Mouse (Mus musculus): ENCODE results near the gene Cdk13. TPM values are rescaled to one million over a fixed set of nuclear protein-coding genes. Genes with fewer than 3 reads are reported as not detected.

The Cdk13 gene
- polyA plus RNA-seq (2014; fragmentation: Nextera tagmentation; extraction: Ambion mirVana) = 13.2 and 15.9 TPM in 2 replicates

DNA sequence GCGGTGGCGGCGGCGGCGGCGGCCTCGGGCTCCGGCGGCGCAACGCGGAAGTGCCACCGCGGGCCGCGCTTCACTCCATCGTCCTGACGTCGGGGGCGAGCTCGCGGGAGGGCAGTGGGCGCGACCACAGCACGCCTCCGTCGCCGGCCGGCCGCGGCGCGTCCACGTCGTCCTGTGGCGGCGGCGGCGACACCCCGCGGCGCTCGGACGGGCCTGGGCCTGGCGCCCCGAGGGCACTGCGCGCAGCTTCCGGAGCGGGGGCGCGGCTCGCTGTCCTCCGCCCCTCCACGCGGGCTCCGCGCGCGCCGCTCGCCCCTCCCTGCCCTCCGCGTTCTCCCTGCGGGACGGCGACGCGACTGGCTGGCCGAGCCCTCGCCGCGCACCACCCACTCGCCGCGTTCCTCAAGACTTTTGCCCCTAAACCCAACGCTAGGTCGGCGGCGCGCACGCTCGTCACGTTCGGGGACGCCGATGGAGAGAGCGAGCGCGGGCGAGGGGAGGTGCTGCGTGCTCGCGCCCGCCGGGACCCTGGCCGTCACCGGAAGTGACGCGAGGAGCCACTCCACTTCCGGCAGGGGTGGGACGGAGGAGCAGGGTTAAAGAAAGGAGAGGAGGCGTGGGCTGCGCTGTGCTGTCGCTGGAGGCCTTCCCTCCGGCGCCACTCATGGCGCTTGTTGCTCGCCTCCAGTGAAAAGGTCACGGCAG is at the start of gene Cdk13:
Gene Cdk13, minus strand, starts transcription at position 189 of the 705 bp plus-strand sequence.
- Histone ChIP-seq H3K4me2 (peak within 1 kb of the TSS; percentile 85), H3K9ac (ENCODE audit: low read depth, low read length) (peak within 1 kb of the TSS; percentile 98), H3K9me3 (ENCODE audit: control insufficient read depth, low read length) (no peaks in the 10 kb centered on the region), H3K4me1 (replicated peaks; ENCODE audit: control insufficient read depth, insufficient read depth, low read length) (peaks cover 8% of the 10 kb centered on the region; the same call in 1 of the 2 replicates), H3K27me3 (replicated peaks; ENCODE audit: control insufficient read depth, insufficient read depth, low read length) (no peaks in the 10 kb centered on the region), H3K4me3 (ENCODE audit: low read depth, low read length) (peak within 1 kb of the TSS; percentile 99), H3K36me3 (ENCODE audit: control insufficient read depth, insufficient read depth, low read length) (0 out of 2 replicates have a peak, but pooled peaks cover 2% of the 10 kb centered on the region), H3K27ac (ENCODE audit: low read depth, low read length) (peak within 1 kb of the TSS; percentile 99)
- ATAC-seq (replicated peaks; ENCODE audit: low FRiP score) (peak; percentile 92), DNase-seq (ENCODE audit: low spot score) (peak; percentile 99)
- under 1% methylated on average over 106 of the region's 110 CpGs for WGBS

DNA sequence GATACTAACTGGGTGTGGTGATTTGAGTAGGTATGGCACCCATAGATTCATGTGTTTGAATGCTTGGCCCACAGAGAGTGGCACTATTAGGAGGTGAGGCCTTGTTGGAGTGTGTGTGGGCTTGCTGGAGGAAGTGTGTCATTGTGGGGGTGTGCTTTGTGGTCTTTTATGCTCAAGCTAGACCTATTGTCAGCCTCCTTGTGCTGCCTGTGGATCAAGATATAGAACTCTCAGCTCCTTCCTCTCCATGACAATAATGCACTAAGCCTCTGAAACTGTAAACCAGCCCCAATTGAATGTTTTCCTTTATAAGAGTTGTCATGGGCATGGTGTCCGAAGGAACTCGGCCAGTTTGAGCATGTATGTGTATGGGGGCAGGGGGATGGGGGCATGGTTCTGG is 38.4 kb upstream of the Cdk13 start:
- H3K27me3 ChIP-seq (replicated peaks; ENCODE audit: control insufficient read depth, insufficient read depth, low read length) = no peaks in the 10 kb centered on the region; the same call in 1 of the 2 replicates
- H3K9ac ChIP-seq (ENCODE audit: low read depth, low read length) = no peak overlapping the region
- no peaks in the 10 kb centered on the region for H3K9me3 ChIP-seq (ENCODE audit: control insufficient read depth, low read length)
- no peaks in the 10 kb centered on the region for H3K36me3 ChIP-seq (ENCODE audit: control insufficient read depth, insufficient read depth, low read length)
- no peak for ATAC-seq (replicated peaks; ENCODE audit: low FRiP score)
- no peak overlapping the region for H3K27ac ChIP-seq (ENCODE audit: low read depth, low read length)
- H3K4me2 ChIP-seq = no peak overlapping the region
- H3K4me1 ChIP-seq (replicated peaks; ENCODE audit: control insufficient read depth, insufficient read depth, low read length) = no peaks in the 10 kb centered on the region
- DNase-seq (ENCODE audit: low spot score) = no peak
- WGBS = 92% methylated on average over 2 of the region's 2 CpGs
- no peak overlapping the region for H3K4me3 ChIP-seq (ENCODE audit: low read depth, low read length)

DNA sequence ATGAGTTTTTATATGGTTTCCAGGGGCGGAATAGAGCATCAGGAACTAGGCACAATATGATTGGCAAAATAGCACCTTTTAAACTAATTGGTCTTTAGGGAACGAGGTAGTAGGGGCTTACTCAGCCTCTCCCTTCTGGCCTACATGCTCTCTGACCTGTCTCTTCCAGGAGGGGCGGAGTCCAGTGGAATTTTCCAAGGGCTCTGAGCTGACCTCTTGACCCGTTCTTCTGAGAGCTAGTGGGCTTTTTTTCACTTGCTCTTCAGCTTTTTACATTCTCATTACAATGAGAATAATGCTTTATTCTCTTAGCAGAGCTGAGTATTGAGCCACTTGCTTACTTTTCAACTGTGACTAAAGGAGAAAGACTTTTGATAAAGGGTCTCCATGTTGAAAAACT is 37.9 kb upstream of the Cdk13 start:
- Histone ChIP-seq H3K36me3 (ENCODE audit: control insufficient read depth, insufficient read depth, low read length) (no peaks in the 10 kb centered on the region), H3K4me1 (replicated peaks; ENCODE audit: control insufficient read depth, insufficient read depth, low read length) (no peaks in the 10 kb centered on the region), H3K27ac (ENCODE audit: low read depth, low read length) (no peak overlapping the region), H3K4me3 (ENCODE audit: low read depth, low read length) (no peak overlapping the region), H3K9me3 (ENCODE audit: control insufficient read depth, low read length) (no peaks in the 10 kb centered on the region), H3K9ac (ENCODE audit: low read depth, low read length) (no peak overlapping the region), H3K4me2 (no peak overlapping the region), H3K27me3 (replicated peaks; ENCODE audit: control insufficient read depth, insufficient read depth, low read length) (no peaks in the 10 kb centered on the region; the same call in 1 of the 2 replicates)
- ATAC-seq (replicated peaks; ENCODE audit: low FRiP score) (no peak), DNase-seq (ENCODE audit: low spot score) (no peak)
- 55% methylated on average over 4 of the region's 4 CpGs for WGBS

DNA sequence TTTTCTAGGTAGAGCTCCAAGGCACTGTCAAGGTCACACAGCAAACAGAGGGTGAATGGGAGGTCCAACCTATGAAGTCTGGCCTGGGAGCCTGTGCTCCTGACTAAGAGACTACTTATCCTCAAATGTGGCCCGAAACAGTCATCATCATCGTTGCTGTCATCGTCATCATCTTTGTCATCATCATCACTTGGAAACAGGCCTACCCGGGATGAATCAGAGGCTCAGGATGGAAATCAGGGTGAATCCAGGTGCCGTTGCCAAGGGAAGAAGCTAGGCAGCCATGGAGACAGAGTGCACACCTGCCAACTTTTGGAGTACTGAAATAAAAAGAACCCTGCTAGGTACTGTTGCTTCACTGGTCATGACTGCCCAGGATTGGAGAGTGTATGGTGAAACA is 34.2 kb upstream of the Cdk13 start:
- no peak overlapping the region for H3K4me2 ChIP-seq
- DNase-seq (ENCODE audit: low spot score) = no peak
- H3K36me3 ChIP-seq (ENCODE audit: control insufficient read depth, insufficient read depth, low read length) = no peaks in the 10 kb centered on the region
- H3K27ac ChIP-seq (ENCODE audit: low read depth, low read length) = no peak overlapping the region
- no peaks in the 10 kb centered on the region; the same call in 1 of the 2 replicates for H3K27me3 ChIP-seq (replicated peaks; ENCODE audit: control insufficient read depth, insufficient read depth, low read length)
- H3K4me3 ChIP-seq (ENCODE audit: low read depth, low read length) = no peak overlapping the region
- H3K9me3 ChIP-seq (ENCODE audit: control insufficient read depth, low read length) = no peaks in the 10 kb centered on the region
- no peaks in the 10 kb centered on the region for H3K4me1 ChIP-seq (replicated peaks; ENCODE audit: control insufficient read depth, insufficient read depth, low read length)
- no peak for ATAC-seq (replicated peaks; ENCODE audit: low FRiP score)
- H3K9ac ChIP-seq (ENCODE audit: low read depth, low read length) = no peak overlapping the region
- WGBS = 81% methylated on average over 5 of the region's 5 CpGs

DNA sequence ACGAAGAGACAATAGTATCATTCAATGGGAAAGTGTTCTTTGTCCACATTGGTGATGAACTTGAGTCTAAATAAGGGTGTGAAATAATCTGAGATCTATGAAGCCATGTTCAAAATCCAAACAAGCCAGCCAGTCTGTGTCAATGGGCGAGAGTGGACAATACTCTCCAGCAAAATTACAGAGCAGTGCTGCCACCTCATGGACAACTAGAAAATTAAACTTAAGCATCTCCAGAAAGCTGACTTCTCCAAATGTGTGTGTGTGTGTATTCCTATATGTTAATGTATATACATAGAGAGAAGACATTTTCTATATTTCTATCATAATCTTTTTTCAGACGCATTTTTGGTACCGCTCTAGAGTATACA is 33.6 kb upstream of the Cdk13 start:
- 31% methylated on average over 4 of the region's 4 CpGs for WGBS
- no peak overlapping the region for H3K4me3 ChIP-seq (ENCODE audit: low read depth, low read length)
- peak; percentile 41 for ATAC-seq (replicated peaks; ENCODE audit: low FRiP score)

DNA sequence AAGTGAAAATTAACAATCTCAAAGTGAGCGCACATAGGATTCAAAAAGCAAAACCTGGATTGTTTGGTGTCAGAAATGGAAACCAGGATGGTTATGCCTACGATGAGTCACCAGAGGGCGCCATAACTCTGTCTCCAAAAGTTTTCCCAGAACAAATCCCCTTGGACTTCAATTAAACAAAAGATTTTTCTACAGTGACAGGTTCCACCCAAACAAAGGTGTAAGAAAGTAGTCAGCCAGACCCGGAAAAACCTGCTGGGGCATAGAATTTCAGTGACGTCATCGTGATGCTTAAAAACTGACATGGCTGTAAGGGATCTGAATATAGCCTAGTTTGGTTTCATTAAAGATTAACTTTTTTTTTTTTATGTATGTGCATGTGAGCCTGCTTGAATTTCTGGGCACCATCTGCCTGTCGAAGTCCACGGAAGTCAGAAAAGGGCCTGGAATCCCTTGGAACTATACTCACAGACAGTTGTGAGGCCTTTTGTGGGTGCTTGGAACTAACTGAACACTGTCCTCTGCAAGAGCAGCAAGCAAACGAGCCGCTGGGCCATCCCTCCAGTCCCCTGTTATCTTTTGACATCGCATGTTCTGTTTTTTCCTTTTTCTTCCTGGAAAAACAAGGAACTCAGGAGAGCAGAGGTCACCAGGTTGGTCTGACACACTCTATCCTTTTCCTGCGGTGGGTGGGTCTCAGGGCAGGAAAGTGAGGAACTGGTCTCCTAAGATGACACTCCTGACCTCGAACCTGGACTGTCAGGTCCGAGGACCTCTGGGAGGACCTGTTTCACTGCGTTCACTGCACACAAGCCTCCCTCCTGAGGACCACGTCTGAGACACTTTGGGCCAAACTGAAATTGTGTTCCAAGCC is 33.0 kb upstream of the Cdk13 start:
- H3K4me1 ChIP-seq (replicated peaks; ENCODE audit: control insufficient read depth, insufficient read depth, low read length) = no peaks in the 10 kb centered on the region
- no peaks in the 10 kb centered on the region for H3K9me3 ChIP-seq (ENCODE audit: control insufficient read depth, low read length)
- no peak overlapping the region for H3K4me3 ChIP-seq (ENCODE audit: low read depth, low read length)
- H3K9ac ChIP-seq (ENCODE audit: low read depth, low read length) = no peak overlapping the region
- ATAC-seq (replicated peaks; ENCODE audit: low FRiP score) = no peak
- no peak overlapping the region for H3K4me2 ChIP-seq
- DNase-seq (ENCODE audit: low spot score) = peak; percentile 34
- WGBS = 42% methylated on average over 16 of the region's 16 CpGs
- H3K27me3 ChIP-seq (replicated peaks; ENCODE audit: control insufficient read depth, insufficient read depth, low read length) = no peaks in the 10 kb centered on the region; the same call in 1 of the 2 replicates
- H3K36me3 ChIP-seq (ENCODE audit: control insufficient read depth, insufficient read depth, low read length) = no peaks in the 10 kb centered on the region
- H3K27ac ChIP-seq (ENCODE audit: low read depth, low read length) = no peak overlapping the region

More for the DNA sequence above, 33.6 kb upstream of the Cdk13 start:
- Histone ChIP-seq H3K9ac (ENCODE audit: low read depth, low read length) (no peak overlapping the region), H3K4me1 (replicated peaks; ENCODE audit: control insufficient read depth, insufficient read depth, low read length) (no peaks in the 10 kb centered on the region), H3K9me3 (ENCODE audit: control insufficient read depth, low read length) (no peaks in the 10 kb centered on the region), H3K27ac (ENCODE audit: low read depth, low read length) (no peak overlapping the region), H3K27me3 (replicated peaks; ENCODE audit: control insufficient read depth, insufficient read depth, low read length) (no peaks in the 10 kb centered on the region; the same call in 1 of the 2 replicates), H3K36me3 (ENCODE audit: control insufficient read depth, insufficient read depth, low read length) (no peaks in the 10 kb centered on the region), H3K4me2 (no peak overlapping the region)
- no peak for DNase-seq (ENCODE audit: low spot score)

DNA sequence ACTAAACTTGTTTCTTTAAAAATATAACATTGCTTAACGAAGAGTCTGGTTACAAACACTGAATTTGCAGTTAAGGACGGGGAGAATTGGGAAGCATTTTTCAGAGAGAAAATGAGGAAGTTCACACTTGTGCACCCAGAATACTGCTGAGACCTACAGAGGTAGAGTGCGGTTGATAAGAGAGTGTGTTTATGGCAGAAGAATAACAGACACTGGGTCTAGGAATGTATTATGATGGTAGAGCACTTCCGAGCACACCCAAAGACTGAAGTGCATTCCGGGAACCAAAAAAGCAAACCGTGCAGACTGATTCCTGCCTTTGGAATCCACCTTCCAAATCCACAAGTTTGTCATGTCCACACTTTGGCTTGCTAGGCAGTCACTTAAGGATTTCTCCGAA is 31.9 kb upstream of the Cdk13 start:
- H3K4me2 ChIP-seq = no peak overlapping the region
- no peak overlapping the region for H3K27ac ChIP-seq (ENCODE audit: low read depth, low read length)
- 57% methylated on average over 7 of the region's 7 CpGs for WGBS
- no peaks in the 10 kb centered on the region; the same call in 1 of the 2 replicates for H3K27me3 ChIP-seq (replicated peaks; ENCODE audit: control insufficient read depth, insufficient read depth, low read length)
- DNase-seq (ENCODE audit: low spot score) (no peak), ATAC-seq (replicated peaks; ENCODE audit: low FRiP score) (no peak)
- no peaks in the 10 kb centered on the region for H3K36me3 ChIP-seq (ENCODE audit: control insufficient read depth, insufficient read depth, low read length)
- H3K9me3 ChIP-seq (ENCODE audit: control insufficient read depth, low read length) = no peaks in the 10 kb centered on the region
- no peak overlapping the region for H3K4me3 ChIP-seq (ENCODE audit: low read depth, low read length)
- H3K9ac ChIP-seq (ENCODE audit: low read depth, low read length) = no peak overlapping the region
- no peaks in the 10 kb centered on the region for H3K4me1 ChIP-seq (replicated peaks; ENCODE audit: control insufficient read depth, insufficient read depth, low read length)

DNA sequence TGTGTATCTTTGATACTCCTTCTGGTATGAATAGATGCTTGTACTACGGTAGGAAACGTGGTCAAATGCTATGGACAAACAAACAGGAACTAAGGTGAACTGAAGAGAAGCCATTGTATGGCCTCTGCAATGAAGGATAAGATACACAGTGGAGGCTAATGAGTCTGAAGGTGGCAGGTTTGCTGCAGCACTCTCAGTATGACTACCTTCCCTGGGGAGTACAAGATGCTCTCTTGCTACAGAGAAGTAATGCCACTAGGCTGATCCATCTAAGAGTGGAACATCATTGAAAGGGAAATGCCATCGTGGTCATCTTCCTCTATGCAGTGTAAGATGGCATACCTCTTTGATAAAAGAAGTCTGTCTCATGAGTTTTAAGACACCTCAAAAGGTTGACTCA is 28.0 kb upstream of the Cdk13 start:
- ATAC-seq (replicated peaks; ENCODE audit: low FRiP score) = no peak
- WGBS = 61% methylated on average over 3 of the region's 3 CpGs

More for the DNA sequence above, 28.0 kb upstream of the Cdk13 start:
- Histone ChIP-seq H3K36me3 (ENCODE audit: control insufficient read depth, insufficient read depth, low read length) (no peaks in the 10 kb centered on the region), H3K4me2 (no peak overlapping the region), H3K9ac (ENCODE audit: low read depth, low read length) (no peak overlapping the region), H3K9me3 (ENCODE audit: control insufficient read depth, low read length) (no peaks in the 10 kb centered on the region), H3K27ac (ENCODE audit: low read depth, low read length) (no peak overlapping the region), H3K4me3 (ENCODE audit: low read depth, low read length) (no peak overlapping the region), H3K27me3 (replicated peaks; ENCODE audit: control insufficient read depth, insufficient read depth, low read length) (no peaks in the 10 kb centered on the region), H3K4me1 (replicated peaks; ENCODE audit: control insufficient read depth, insufficient read depth, low read length) (no peaks in the 10 kb centered on the region)
- DNase-seq (ENCODE audit: low spot score) = no peak

Data from liver, embryonic 11.5 days (tissue).